Mouse (Mus musculus) ES-E14 (cell line): ENCODE data around the gene Kxd1. TPM values are rescaled to one million over a fixed set of nuclear protein-coding genes. Genes with fewer than 3 reads are reported as not detected.

Experiments
- DNase-seq: peaks from one replicate; pipeline ENCODE4 v3.0.0-alpha.2; 2013; ENCODE audit warnings: low read depth, low spot score
- H3K27ac ChIP-seq: 2 replicates; pipeline ENCODE4 v1.5.1; 2012; ENCODE audit warnings: low read depth, mild to moderate bottlenecking, low read length, moderate library complexity, mixed read lengths; ENCODE audit not compliant: poor library complexity, insufficient read depth, severe bottlenecking
- H3K36me3 ChIP-seq: 2 replicates; pipeline ENCODE4 v1.6.1; 2012; ENCODE audit warnings: mild to moderate bottlenecking, low read length, moderate library complexity, mixed read lengths; ENCODE audit not compliant: control insufficient read depth, poor library complexity, insufficient read depth, severe bottlenecking
- H3K4me1 ChIP-seq, 2 experiments: fragments of 150-350 bp in 1 of 2; sonication (generic) in 1 of 2; 2 replicates each; pipeline ENCODE4 v1.6.1; 2012; ENCODE audit warnings: low read length in 2 of 2, mild to moderate bottlenecking in 1 of 2, mixed read lengths in 1 of 2; ENCODE audit not compliant: control insufficient read depth in 2 of 2, insufficient read depth in 2 of 2, poor library complexity in 1 of 2
- H3K4me3 ChIP-seq, 2 experiments: fragments of 150-350 bp in 1 of 2; sonication (generic) in 1 of 2; 2 replicates each; pipeline ENCODE4 v1.5.1; 2012; ENCODE audit warnings: low read length in 2 of 2, low read depth in 1 of 2, mild to moderate bottlenecking in 1 of 2, mixed read lengths in 1 of 2; ENCODE audit not compliant: insufficient read depth in 1 of 2, poor library complexity in 1 of 2, severe bottlenecking in 1 of 2
- H3K9ac ChIP-seq: 2 replicates; pipeline ENCODE4 v1.6.1; 2012; ENCODE audit warnings: low read depth, mild to moderate bottlenecking, low read length, mixed read lengths; ENCODE audit not compliant: poor library complexity, insufficient read depth, severe bottlenecking
- H3K9me3 ChIP-seq: fragments of 150-350 bp; sonication (generic); 2 replicates; pipeline ENCODE4 v1.6.1; 2012; ENCODE audit warnings: low read depth, mild to moderate bottlenecking, low read length; ENCODE audit not compliant: control insufficient read depth, insufficient read depth
- CHD2 ChIP-seq: IDR thresholded peaks from 2 replicates; pipeline ENCODE4 v1.6.1; 2014; ENCODE audit warnings: mild to moderate bottlenecking, low read depth, low read length, inconsistent platforms
- HCFC1 ChIP-seq: IDR thresholded peaks from 2 replicates; pipeline ENCODE4 v1.6.1; 2012; ENCODE audit warnings: low read length, inconsistent platforms, borderline replicate concordance; ENCODE audit not compliant: insufficient read depth
- MAFK ChIP-seq: IDR thresholded peaks from 2 replicates; pipeline ENCODE4 v1.6.1; 2014; ENCODE audit warnings: mild to moderate bottlenecking, low read depth, low read length, inconsistent platforms; ENCODE audit not compliant: insufficient read depth
- ZC3H11A ChIP-seq: IDR thresholded peaks from 2 replicates; pipeline ENCODE4 v1.6.1; 2012; ENCODE audit warnings: low read depth, mild to moderate bottlenecking, inconsistent platforms, low read length, borderline replicate concordance
- ZNF384 ChIP-seq: IDR thresholded peaks from 2 replicates; pipeline ENCODE4 v1.6.1; 2012; ENCODE audit warnings: low read depth, low read length, inconsistent platforms
- in situ Hi-C, 2 experiments: fragments of 600-800 bp; cut with MboI; formaldehyde crosslinking; loops; one replicate each; pipeline ENCODE4 v1.15.1; 2025; ENCODE audit warnings: low sequenced_read_pairs in 2 of 2, inconsistent platforms in 1 of 2; ENCODE audit not compliant: unreplicated experiment in 2 of 2
- total RNA-seq: library from RNA; depleted of rRNA; stranded (reverse); fragments of 300-350 nt; gene quantifications from 2 replicates; pipeline ENCODE4 v1.2.3, GENCODE M21; 2012

Kxd1 gene
- total RNA-seq, 1 experiment: 35.3 TPM

DNA sequence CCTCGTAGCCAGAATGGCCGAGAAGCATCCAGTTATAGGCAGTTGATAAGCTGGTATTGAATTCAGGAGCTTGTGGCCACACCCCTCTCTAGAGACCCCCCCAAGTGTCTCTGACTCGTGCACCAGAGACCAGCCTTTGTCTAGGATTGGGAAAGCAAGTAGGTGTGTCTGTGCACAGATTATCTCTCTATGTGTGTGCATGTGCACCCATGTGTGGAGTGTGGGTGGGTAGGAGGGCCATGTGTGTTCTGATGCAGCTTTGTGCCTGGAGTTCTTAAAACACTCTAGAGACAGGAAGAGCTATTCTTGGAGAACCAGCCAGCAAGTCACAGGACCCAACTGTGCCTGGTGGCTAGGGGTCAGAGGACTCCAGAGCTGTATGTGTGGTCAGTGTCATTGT is 32.8 kb upstream of the Kxd1 start:
- Histone ChIP-seq H3K9me3 (no peaks in the 10 kb centered on the region), H3K36me3 (no peaks in the 10 kb centered on the region; the same call in 1 of the 2 replicates), H3K9ac (no peak overlapping the region), H3K4me3 (no peak overlapping the region), H3K4me1 (peaks cover 0 to 25% of the 10 kb centered on the region in 2 experiments; a peak in 2 of 4 replicates), H3K27ac (no peak overlapping the region)
- TF ChIP-seq HCFC1 (no peak), MAFK (no peak), CHD2 (no peak), ZC3H11A (no peak), ZNF384 (no peak)
- DNase-seq: no peak
- in situ Hi-C loops: no loop called here

DNA sequence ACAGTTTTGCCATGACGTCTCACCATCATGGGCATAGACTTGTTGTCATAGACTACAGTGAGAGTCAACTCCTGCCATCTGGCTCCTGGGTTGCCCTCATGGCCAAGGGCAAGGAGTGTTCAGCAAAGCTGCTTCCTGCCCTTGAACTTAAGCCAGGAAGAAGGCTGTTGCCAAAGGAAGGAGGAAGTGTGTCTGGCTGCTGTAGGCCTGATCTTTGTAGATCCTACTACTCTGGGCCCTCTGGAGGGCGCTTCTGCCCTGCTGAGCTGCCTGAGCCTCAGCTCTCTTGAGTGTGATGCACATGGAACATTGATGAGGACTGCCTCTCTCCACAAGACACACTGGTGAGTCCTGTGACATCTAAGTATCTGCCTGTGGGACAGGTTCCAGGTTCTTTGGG is 32.3 kb upstream of the Kxd1 start:
- H3K4me3 ChIP-seq: no peak overlapping the region
- no peaks in the 10 kb centered on the region; the same call in 1 of the 2 replicates for H3K36me3 ChIP-seq
- DNase-seq: no peak
- H3K27ac ChIP-seq: no peak overlapping the region
- H3K4me1 ChIP-seq: peaks cover 1 to 26% of the 10 kb centered on the region in 2 experiments; a peak in 3 of 4 replicates
- no peaks in the 10 kb centered on the region for H3K9me3 ChIP-seq
- in situ Hi-C loops: no loop called here
- TF ChIP-seq HCFC1 (no peak), CHD2 (no peak), ZC3H11A (no peak), MAFK (no peak), ZNF384 (no peak)
- H3K9ac ChIP-seq: no peak overlapping the region

DNA sequence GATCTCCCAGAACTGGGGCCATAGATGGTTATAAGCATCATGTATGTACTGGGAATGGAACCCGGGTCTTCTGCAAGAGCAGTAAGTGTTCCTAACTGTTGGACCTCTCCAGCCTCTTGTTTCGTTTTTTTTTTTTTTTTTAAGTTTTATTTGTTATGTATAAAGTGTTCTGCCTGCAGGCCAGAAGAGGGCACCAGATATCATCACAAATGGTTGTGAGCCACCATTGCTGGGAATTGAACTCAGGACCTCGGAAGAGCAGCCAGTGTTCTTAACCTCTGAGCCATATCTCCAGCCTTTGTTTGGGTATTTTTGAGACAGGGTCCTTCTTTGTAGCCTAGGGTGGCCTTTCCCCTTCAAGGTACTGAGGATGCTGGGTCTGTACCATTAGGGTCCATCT is 31.2 kb upstream of the Kxd1 start:
- in situ Hi-C loops: no loop called here
- H3K4me1 ChIP-seq: peaks cover 1 to 19% of the 10 kb centered on the region in 2 experiments; a peak in 3 of 4 replicates
- no peak overlapping the region for H3K27ac ChIP-seq
- no peak overlapping the region for H3K4me3 ChIP-seq
- H3K9ac ChIP-seq: no peak overlapping the region
- TF ChIP-seq ZNF384 (0 out of 2 replicates have a peak, but pooled peaks have one; percentile 49), ZC3H11A (no peak), MAFK (no peak)
- no peaks in the 10 kb centered on the region for H3K9me3 ChIP-seq
- H3K36me3 ChIP-seq: no peaks in the 10 kb centered on the region; the same call in 1 of the 2 replicates
- DNase-seq: no peak

DNA sequence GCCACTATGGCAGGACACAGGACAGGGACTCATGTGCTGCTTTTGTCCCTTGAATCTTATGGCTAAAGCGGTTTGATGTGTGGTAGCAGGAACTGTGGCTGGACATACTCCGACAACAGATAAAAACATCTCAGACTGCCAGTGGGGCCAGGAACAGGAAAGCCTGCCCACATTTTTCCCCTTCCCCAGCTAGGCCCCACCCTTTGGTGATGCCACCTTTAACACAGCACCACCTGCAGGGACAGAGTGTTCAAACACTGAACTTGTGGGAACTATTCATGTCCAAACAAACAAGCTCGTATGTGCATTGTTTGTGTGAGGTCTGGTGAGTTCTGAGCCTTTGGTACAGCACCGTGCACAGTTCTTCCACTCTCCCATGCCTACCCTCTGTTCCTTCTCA is 30.6 kb upstream of the Kxd1 start:
- in situ Hi-C loops: no loop called here
- Histone ChIP-seq H3K4me1 (peaks cover 1 to 16% of the 10 kb centered on the region in 2 experiments; a peak in 3 of 4 replicates), H3K9me3 (no peaks in the 10 kb centered on the region), H3K9ac (no peak overlapping the region), H3K27ac (no peak overlapping the region), H3K4me3 (no peak overlapping the region), H3K36me3 (no peaks in the 10 kb centered on the region; the same call in 1 of the 2 replicates)
- TF ChIP-seq HCFC1 (no peak), CHD2 (no peak), MAFK (no peak), ZNF384 (no peak), ZC3H11A (no peak)
- no peak for DNase-seq
